Mouse (Mus musculus): ENCODE measurements at regions not wholly inside any gene's neighbourhood (a gene's known extent, or its start where the extent isn't known, plus 50 kb on each side); places are given as distances from the start of the nearest gene placed in this dataset.

- H3K27ac ChIP-seq (ENCODE audit: control insufficient read depth, low read depth, low read length) = no peak overlapping the region
- H3K9me3 ChIP-seq (replicated peaks; ENCODE audit: insufficient read depth, low read length) = no peaks in the 10 kb centered on the region
- no peak for DNase-seq (ENCODE audit: low read depth, low spot score)
- H3K36me3 ChIP-seq (ENCODE audit: control insufficient read depth in 1 of 2, insufficient read depth in 2 of 2, low read length in 2 of 2) = no peaks in the 10 kb centered on the region
- no peak overlapping the region for H3K9ac ChIP-seq (ENCODE audit: control insufficient read depth, low read depth, low read length, poor library complexity, severe bottlenecking)
- H3K27me3 ChIP-seq (ENCODE audit: control insufficient read depth in 1 of 2, insufficient read depth in 2 of 2, low read length in 2 of 2) = no peaks in the 10 kb centered on the region
- H3K4me1 ChIP-seq (ENCODE audit: control insufficient read depth in 1 of 2, insufficient read depth in 2 of 2, low read length in 2 of 2) = no peaks in the 10 kb centered on the region
- TF ChIP-seq CTCF (IDR thresholded peaks at IDR 0.05 in 2 of 3, conservative IDR thresholded peaks at IDR 0.05 in 1 of 3; ENCODE audit: control insufficient read depth in 1 of 3, insufficient read depth in 1 of 3, low read depth in 2 of 3, low read length in 3 of 3, poor library complexity in 1 of 3, severe bottlenecking in 1 of 3) (no peak), NRF1 (IDR thresholded peaks at IDR 0.05; ENCODE audit: insufficient read depth, low read depth, low read length, poor library complexity, severe bottlenecking) (no peak), USF2 (IDR thresholded peaks at IDR 0.05; ENCODE audit: borderline replicate concordance in 1 of 2, insufficient read depth in 1 of 2, low read depth in 1 of 2, low read length in 2 of 2) (no peak), JUND (IDR thresholded peaks at IDR 0.05; ENCODE audit: low read depth, low read length) (no peak), POLR2AphosphoS2 (IDR thresholded peaks at IDR 0.05; ENCODE audit: low read length) (no peak), USF1 (IDR thresholded peaks at IDR 0.05; ENCODE audit: low read depth, low read length) (no peak), MXI1 (IDR thresholded peaks at IDR 0.05; ENCODE audit: low read depth, low read length) (no peak), TBP (IDR thresholded peaks at IDR 0.05; ENCODE audit: low read depth, low read length) (no peak), MYC (IDR thresholded peaks at IDR 0.05; ENCODE audit: low read depth, low read length) (no peak)
- H3K79me2 ChIP-seq (ENCODE audit: control insufficient read depth, insufficient read depth, low read length, poor library complexity) = no peaks in the 10 kb centered on the region
- no peak overlapping the region for H3K4me3 ChIP-seq (ENCODE audit: control insufficient read depth in 1 of 2, insufficient read depth in 1 of 2, low read depth in 2 of 2, low read length in 2 of 2)
Measured at GRCm38 (mm10) chr1:39083911-39084826, 98.8 kb downstream of the Pdcl3 start.

GRCm38 (mm10) chr1:39086273-39086672 lies 100.9 kb downstream of the Pdcl3 start:
- no peaks in the 10 kb centered on the region for H3K27me3 ChIP-seq (ENCODE audit: control insufficient read depth in 1 of 2, insufficient read depth in 2 of 2, low read length in 2 of 2)
- no peaks in the 10 kb centered on the region for H3K9me3 ChIP-seq (replicated peaks; ENCODE audit: insufficient read depth, low read length)
- H3K79me2 ChIP-seq (ENCODE audit: control insufficient read depth, insufficient read depth, low read length, poor library complexity) = no peaks in the 10 kb centered on the region
- no peak overlapping the region for H3K27ac ChIP-seq (ENCODE audit: control insufficient read depth, low read depth, low read length)
- no peaks in the 10 kb centered on the region for H3K36me3 ChIP-seq (ENCODE audit: control insufficient read depth in 1 of 2, insufficient read depth in 2 of 2, low read length in 2 of 2)
- H3K4me3 ChIP-seq (ENCODE audit: control insufficient read depth in 1 of 2, insufficient read depth in 1 of 2, low read depth in 2 of 2, low read length in 2 of 2) = no peak overlapping the region
- TF ChIP-seq TAL1 (IDR thresholded peaks at IDR 0.05; ENCODE audit: low read length) (no peak), RCOR1 (IDR thresholded peaks at IDR 0.05; ENCODE audit: low read depth, low read length) (no peak), MYC (IDR thresholded peaks at IDR 0.05; ENCODE audit: low read depth, low read length) (no peak), ZMIZ1 (IDR thresholded peaks at IDR 0.05; ENCODE audit: low read depth, low read length) (no peak), NELFE (IDR thresholded peaks at IDR 0.05; ENCODE audit: low read depth, low read length) (no peak)
- DNase-seq (ENCODE audit: low read depth, low spot score) = no peak
- H3K9ac ChIP-seq (ENCODE audit: control insufficient read depth, low read depth, low read length, poor library complexity, severe bottlenecking) = no peak overlapping the region
- no peaks in the 10 kb centered on the region for H3K4me1 ChIP-seq (ENCODE audit: control insufficient read depth in 1 of 2, insufficient read depth in 2 of 2, low read length in 2 of 2)

- Histone ChIP-seq H3K9ac (ENCODE audit: control insufficient read depth, low read depth, low read length, poor library complexity, severe bottlenecking) (no peak overlapping the region), H3K9me3 (replicated peaks; ENCODE audit: insufficient read depth, low read length) (no peaks in the 10 kb centered on the region), H3K4me1 (ENCODE audit: control insufficient read depth in 1 of 2, insufficient read depth in 2 of 2, low read length in 2 of 2) (no peaks in the 10 kb centered on the region), H3K27me3 (ENCODE audit: control insufficient read depth in 1 of 2, insufficient read depth in 2 of 2, low read length in 2 of 2) (no peaks in the 10 kb centered on the region), H3K4me3 (ENCODE audit: control insufficient read depth in 1 of 2, insufficient read depth in 1 of 2, low read depth in 2 of 2, low read length in 2 of 2) (no peak overlapping the region), H3K36me3 (ENCODE audit: control insufficient read depth in 1 of 2, insufficient read depth in 2 of 2, low read length in 2 of 2) (no peaks in the 10 kb centered on the region), H3K79me2 (ENCODE audit: control insufficient read depth, insufficient read depth, low read length, poor library complexity) (no peaks in the 10 kb centered on the region), H3K27ac (ENCODE audit: control insufficient read depth, low read depth, low read length) (no peak overlapping the region)
- DNase-seq (ENCODE audit: low read depth, low spot score) = no peak
- no peak for TF ChIP-seq MYC (IDR thresholded peaks at IDR 0.05; ENCODE audit: low read depth, low read length)
- TF ChIP-seq RAD21 (IDR thresholded peaks at IDR 0.05; ENCODE audit: low read depth, low read length) = no peak
- no peak for TF ChIP-seq TAL1 (IDR thresholded peaks at IDR 0.05; ENCODE audit: low read length)
- no peak for TF ChIP-seq POLR2AphosphoS5 (IDR thresholded peaks at IDR 0.05; ENCODE audit: borderline replicate concordance, low read depth, low read length)
- TF ChIP-seq RCOR1 (IDR thresholded peaks at IDR 0.05; ENCODE audit: low read depth, low read length) = no peak
- no peak for TF ChIP-seq USF1 (IDR thresholded peaks at IDR 0.05; ENCODE audit: low read depth, low read length)
- no peak for TF ChIP-seq ETS1 (IDR thresholded peaks at IDR 0.05; ENCODE audit: low read depth, low read length)
- TF ChIP-seq SMC3 (IDR thresholded peaks at IDR 0.05; ENCODE audit: low read depth, low read length) = no peak
- TF ChIP-seq SIN3A (IDR thresholded peaks at IDR 0.05; ENCODE audit: low read length) = no peak
- no peak for TF ChIP-seq ZMIZ1 (IDR thresholded peaks at IDR 0.05; ENCODE audit: low read depth, low read length)
- no peak for TF ChIP-seq ZNF384 (IDR thresholded peaks at IDR 0.05; ENCODE audit: low read depth, low read length)
- TF ChIP-seq MEF2A (IDR thresholded peaks at IDR 0.05; ENCODE audit: extremely low read depth, insufficient replicate concordance, low read depth, low read length, poor library complexity, severe bottlenecking) = no peak
- no peak for TF ChIP-seq ZC3H11A (IDR thresholded peaks at IDR 0.05; ENCODE audit: low read depth, low read length)
Measured at GRCm38 (mm10) chr1:39089875-39090274, 103.7 kb upstream of the Npas2 start.
